Mouse (Mus musculus): ENCODE measurements at regions not wholly inside any gene's neighbourhood (a gene's known extent, or its start where the extent isn't known, plus 50 kb on each side); places are given as distances from the start of the nearest gene placed in this dataset.

- no peak for DNase-seq
These were observed 64.1 kb upstream of the Ranbp3l start for GRCm38 (mm10) chr15:8903651-8904050.

- DNase-seq = no peak
These were observed 70.1 kb upstream of the Ranbp3l start for GRCm38 (mm10) chr15:8897487-8898158.

GRCm38 (mm10) chr15:8896856-8897255 is 70.9 kb upstream of the Ranbp3l start:
- no peak for DNase-seq

DNA sequence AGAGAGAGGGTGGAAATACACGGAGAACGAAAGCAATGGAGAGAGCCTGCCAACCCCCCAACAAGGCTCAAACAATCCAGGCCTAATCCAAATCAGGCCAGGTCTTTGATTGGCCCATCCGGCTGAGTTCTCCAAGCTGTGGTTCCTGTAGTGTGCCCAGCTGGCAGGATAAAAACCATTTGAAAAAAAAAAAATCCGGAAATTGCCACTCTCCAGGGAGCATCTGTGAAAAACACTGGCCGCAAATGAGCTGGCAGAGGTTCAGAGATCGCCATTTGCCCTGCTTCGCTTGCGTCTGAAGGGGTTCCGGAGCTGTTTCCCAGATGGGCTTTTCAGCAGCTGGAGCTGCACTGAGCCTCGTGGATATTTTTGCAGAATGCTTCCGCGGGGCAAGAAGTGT is 71.4 kb upstream of the Ranbp3l start:
- DNase-seq = peak; percentile 21

- no peak for DNase-seq
These were observed 82.2 kb upstream of the Ranbp3l start for GRCm38 (mm10) chr15:8885585-8885984.

DNA sequence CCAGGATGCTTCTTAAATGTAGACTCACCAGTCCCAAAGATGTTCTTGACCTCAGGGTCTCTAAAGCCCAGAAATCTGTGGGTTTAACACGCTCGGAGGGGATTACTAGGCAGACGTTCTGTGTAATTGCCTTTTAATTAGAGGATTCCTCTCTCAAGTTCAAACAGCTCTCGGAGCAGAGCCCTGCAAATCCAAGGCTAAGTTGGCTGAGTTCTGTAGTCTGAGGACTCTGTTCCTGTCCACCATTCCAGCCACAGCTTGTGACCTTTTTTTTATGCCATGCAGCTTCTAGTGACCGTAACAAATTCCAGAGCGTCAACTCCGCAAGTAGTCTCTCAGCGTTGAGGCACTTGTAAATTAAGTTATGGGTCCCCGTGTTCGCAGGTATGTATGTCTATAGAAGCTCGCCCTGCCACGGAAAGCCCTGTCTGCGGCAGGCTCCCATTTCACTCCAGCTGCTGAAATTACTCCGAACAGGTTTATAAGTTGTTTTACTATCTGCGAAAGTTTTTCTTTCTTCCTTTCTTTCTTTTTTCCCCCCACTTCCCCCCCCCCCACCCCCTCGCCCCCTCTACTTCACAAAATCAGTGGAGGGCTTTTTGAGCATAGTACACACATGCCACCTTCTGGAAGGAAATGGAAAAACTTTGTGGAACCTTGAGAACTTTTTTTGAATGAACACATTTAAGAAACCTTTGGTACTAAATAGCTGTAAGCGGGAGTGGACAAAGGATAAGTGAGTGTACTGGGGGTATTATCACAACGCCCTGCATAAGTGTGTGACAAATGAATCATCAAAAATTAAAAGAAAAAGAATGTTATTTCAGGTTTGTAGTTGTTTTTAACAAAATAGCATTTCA is 82.9 kb upstream of the Ranbp3l start:
- no peak for DNase-seq

DNA sequence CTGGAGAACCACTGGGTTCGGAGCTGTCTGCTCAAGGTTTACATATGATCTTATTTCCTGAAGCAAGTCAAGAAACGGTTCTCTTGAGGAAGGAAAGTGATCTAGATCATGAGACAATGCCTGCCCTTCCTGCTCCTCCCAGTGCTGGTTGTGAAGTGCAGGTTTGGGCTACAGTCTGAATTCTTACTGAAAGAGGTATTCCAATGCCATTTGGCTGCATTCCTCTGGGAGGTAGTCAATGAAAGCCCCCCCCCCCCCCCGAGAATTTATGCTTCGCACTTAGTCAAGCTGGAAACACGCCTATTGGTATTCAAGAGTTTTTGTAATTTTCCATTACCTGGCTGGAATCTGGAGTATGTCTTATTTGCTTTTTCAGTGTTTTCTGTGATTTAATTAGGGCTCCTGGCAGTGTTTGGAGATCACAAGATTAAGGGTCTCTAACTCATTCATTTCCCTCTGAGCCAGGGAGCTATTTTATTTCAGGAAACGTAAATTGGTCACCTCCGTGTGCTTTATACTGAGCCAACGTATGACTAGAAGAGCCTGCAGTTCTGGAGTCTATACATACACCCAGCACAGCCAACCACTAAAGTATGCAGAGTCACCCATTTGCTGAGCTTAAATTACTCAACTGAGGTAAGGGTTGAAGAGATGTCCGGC is 84.7 kb upstream of the Ranbp3l start:
- no peak for DNase-seq

- DNase-seq = no peak
These were observed 92.8 kb upstream of the Ranbp3l start for GRCm38 (mm10) chr15:8874884-8875493.

DNA sequence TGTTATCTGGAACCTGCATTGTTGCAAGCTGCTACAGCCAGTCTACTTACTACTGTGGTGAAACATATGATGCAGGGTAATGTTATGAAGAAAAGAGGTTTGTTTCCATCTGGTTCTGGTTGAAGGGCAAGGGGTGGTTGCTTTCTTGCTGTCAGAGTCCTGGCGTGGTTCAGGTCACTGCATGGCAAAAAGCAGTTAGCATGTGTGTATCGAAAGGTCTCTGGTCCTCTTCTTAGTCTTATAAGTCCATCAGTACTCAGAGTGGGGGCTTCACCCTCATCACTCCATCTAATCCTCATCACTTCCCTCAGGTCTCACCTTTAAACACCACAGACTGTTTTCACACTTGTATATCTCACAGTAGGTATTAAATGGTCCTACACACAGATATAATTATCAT is 99.7 kb upstream of the Ranbp3l start:
- DNase-seq = no peak

GRCm38 (mm10) chr15:8867160-8867891 is 100.4 kb upstream of the Ranbp3l start:
- no peak for DNase-seq

DNA sequence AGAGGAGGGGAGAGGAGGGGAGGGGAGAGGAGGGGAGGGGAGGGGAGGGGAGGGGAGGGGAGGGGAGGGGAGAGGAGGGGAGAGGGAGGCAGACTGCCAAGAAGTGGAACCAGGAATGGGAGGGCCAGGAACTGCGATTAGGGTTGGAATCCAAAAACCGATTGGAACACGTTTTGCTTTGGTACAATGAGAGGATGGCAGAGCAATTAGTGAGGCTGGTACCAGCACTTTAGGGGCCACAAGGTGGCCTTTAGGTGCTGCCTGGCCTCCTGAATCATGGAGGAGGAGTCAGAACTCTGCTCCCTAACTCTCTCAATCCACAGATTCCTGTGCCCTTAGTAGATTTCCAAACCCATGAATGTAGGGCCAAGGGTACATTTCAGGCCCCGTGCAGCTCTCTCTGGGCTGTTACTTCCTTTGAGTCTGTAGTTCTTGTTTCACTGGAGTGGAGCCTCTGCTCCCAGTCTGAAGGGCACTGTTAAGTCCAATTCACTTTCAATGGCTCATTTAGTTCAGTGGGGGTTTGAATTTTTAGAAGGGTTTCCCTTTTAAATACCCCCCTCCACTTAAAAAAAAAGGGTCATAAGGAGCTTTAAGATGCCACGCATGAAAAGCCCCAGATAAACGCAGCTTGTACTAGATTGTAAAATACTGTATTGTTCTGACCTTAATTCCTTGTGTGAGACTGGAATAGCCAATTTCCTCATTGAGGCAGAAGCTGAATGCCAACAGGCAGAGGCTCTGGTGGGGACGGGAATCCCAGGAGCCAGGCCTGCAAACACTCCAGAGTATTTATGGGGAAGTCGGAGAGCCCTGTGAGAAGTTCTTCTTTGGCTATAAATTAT is 102.4 kb upstream of the Ranbp3l start:
- DNase-seq = no peak

- DNase-seq = no peak
These were observed 111.2 kb upstream of the Ranbp3l start for GRCm38 (mm10) chr15:8856419-8857084.

DNA sequence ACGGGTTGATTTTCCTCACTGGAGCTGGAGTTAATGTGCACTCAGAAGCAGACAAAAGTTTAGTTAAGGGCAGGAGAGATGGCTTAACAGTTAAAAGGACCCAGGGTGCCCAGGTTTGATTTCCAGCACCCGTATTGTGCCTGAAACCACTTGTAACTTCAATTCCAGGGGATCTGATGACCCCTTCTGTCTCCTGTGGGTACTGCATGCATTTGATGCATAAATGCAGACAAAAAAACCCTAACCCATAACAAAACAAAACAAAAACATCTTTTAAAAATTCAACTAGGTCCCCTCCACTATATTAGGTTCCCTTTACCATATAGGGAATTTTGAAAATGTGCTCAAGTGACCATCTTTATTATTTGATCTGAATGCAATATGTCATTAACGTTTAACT is 112.2 kb upstream of the Ranbp3l start:
- no peak for DNase-seq

- no peak for DNase-seq
These were observed 113.4 kb upstream of the Ranbp3l start for GRCm38 (mm10) chr15:8854336-8854735.

- no peak for DNase-seq
These were observed 116.8 kb upstream of the Ranbp3l start for GRCm38 (mm10) chr15:8850996-8851395.

DNA sequence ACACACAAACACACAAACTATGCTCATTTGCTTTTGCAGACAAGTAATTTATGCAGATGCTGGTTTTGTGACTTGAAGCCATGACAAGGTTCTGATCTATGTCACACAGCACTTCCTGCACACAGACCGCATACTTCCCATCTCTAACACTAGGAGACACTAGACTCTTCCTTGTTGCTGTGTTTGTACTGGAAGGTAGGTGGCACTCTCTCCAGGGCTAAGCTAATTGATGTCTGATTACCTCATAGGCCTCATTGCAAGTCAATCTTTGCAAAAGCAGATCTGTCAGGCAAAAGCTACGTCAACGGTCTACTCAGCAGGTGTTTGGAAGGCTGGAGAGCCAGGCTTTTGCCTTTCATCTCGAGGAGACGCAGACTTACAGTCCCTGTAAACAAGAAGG is 118.3 kb upstream of the Ranbp3l start:
- no peak for DNase-seq

DNA sequence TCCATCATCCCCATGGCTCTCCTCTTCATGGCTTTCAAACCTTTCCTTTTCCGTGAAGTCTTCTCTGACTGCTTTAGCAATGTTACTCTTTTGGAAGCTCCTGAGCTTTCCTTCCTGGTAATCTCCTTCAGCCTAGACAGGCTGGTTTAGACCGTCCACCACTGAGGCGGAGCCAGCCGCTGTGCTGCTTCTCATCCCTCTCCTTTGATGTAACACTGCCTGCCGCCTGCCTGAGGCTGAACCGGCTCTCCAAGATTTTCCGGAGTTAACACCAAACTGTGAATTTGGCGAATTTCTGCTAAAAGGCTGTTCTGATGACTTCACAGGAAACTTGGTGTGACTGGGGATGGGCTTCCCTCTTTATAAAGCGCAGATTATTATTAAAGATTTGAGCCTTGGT is 125.6 kb upstream of the Ranbp3l start:
- no peak for DNase-seq

- DNase-seq = no peak
These were observed 128.3 kb upstream of the Ranbp3l start for GRCm38 (mm10) chr15:8839462-8839861.

DNA sequence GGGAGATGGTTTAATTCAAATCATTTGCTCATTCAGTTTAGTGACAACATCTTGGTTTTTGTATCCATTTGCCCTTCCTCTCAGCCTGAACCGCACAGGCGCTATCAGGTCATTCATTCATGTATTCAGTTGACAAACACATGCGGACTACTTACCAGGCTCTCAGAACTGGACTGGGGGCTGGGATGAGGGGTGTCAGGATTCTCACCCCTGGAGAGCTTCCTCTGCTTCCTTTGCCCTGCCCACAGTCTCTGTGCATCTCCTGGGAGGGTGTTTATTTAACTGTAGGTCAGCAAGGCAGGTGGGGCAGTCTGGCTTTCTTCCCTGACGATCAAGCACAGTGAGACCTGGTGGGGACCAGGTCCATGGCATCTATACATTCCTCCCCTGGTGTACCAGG is 123.6 kb upstream of the Slc1a3 start:
- no peak for DNase-seq

- DNase-seq = no peak
These were observed 122.4 kb upstream of the Slc1a3 start for GRCm38 (mm10) chr15:8832970-8833369.
